Mouse (Mus musculus) hindbrain, embryonic 16.5 days (tissue): ENCODE results near the gene Col4a3bp. TPM values are rescaled to one million over a fixed set of nuclear protein-coding genes. Genes with fewer than 3 reads are reported as not detected.

Experiments used
- ATAC-seq: fragments of 200-750 bp; cut with Nextera tagmentation; 2 replicates; pipeline ENCODE4 v1.8.0; 2017; ENCODE audit warnings: moderate TSS enrichment, moderate library complexity
- H3K27ac ChIP-seq: fragments of 300-500 bp; sonication (generic); 2 replicates; pipeline ENCODE4 v1.5.1; 2014; ENCODE audit warnings: low read depth, mild to moderate bottlenecking, control low read depth, low read length, moderate library complexity
- H3K27me3 ChIP-seq: fragments of 300-500 bp; sonication (generic); replicated peaks from 2 replicates; pipeline ENCODE4 v1.6.1; 2014; ENCODE audit warnings: low read length; ENCODE audit not compliant: control insufficient read depth, insufficient read depth
- H3K36me3 ChIP-seq: fragments of 300-500 bp; sonication (generic); 2 replicates; pipeline ENCODE4 v1.6.1; 2014; ENCODE audit warnings: mild to moderate bottlenecking, low read length, moderate library complexity, mixed read lengths; ENCODE audit not compliant: control insufficient read depth, insufficient read depth
- H3K4me1 ChIP-seq: fragments of 300-500 bp; sonication (generic); 2 replicates; pipeline ENCODE4 v1.6.1; 2014; ENCODE audit warnings: low read depth, low read length; ENCODE audit not compliant: control insufficient read depth, insufficient read depth
- H3K4me2 ChIP-seq: fragments of 300-500 bp; sonication (generic); 2 replicates; pipeline ENCODE4 v1.6.1; 2014; ENCODE audit warnings: mild to moderate bottlenecking, low read length, control low read depth, moderate library complexity
- H3K4me3 ChIP-seq: fragments of 300-500 bp; sonication (generic); 2 replicates; pipeline ENCODE4 v1.5.1; 2014; ENCODE audit warnings: mild to moderate bottlenecking, low read length, control low read depth, moderate library complexity
- H3K9ac ChIP-seq: fragments of 300-500 bp; sonication (generic); 2 replicates; pipeline ENCODE4 v1.6.1; 2014; ENCODE audit warnings: low read depth, mild to moderate bottlenecking, control low read depth, low read length, moderate library complexity
- H3K9me3 ChIP-seq: fragments of 300-500 bp; sonication (generic); 2 replicates; pipeline ENCODE4 v1.6.1; 2014; ENCODE audit warnings: mild to moderate bottlenecking, low read length, moderate library complexity; ENCODE audit not compliant: control insufficient read depth
- WGBS: fragments of 180-500 bp; shearing (Covaris S2); extraction: QIAGEN DNeasy Blood & Tissue Kit; methylation state at CpG from one replicate; pipeline ENCODE4 v1.1.7; 2014; 5-methylcytosine and 5-hydroxymethylcytosine counted together
- polyA plus RNA-seq: library from polyadenylated mRNA; unstranded; fragments of >200 nt; fragmentation: Nextera tagmentation; extraction: Ambion mirVana; gene quantifications from 2 replicates; pipeline ENCODE4 v1.2.1, GENCODE M21; 2015

The Col4a3bp gene
- polyA plus RNA-seq, 1 experiment from 2014 or later, result 7.5 TPM

GRCm38 (mm10) chr13:96547941-96548340, 5.5 kb downstream of the Col4a3bp start:
- Histone ChIP-seq H3K4me3 (no peak overlapping the region), H3K4me1 (peaks cover 3% of the 10 kb centered on the region; the same call in 1 of the 2 replicates), H3K4me2 (no peak overlapping the region), H3K9ac (no peak overlapping the region), H3K36me3 (no peaks in the 10 kb centered on the region), H3K27me3 (no peaks in the 10 kb centered on the region), H3K27ac (no peak overlapping the region), H3K9me3 (no peaks in the 10 kb centered on the region)
- no peak for ATAC-seq
- 62% methylated on average over 4 of the region's 4 CpGs for WGBS

GRCm38 (mm10) chr13:96555099-96555498, 12.7 kb downstream of the Col4a3bp start:
- Histone ChIP-seq H3K27me3 (no peaks in the 10 kb centered on the region), H3K4me2 (no peak overlapping the region), H3K4me1 (no peaks in the 10 kb centered on the region), H3K27ac (no peak overlapping the region), H3K9ac (no peak overlapping the region), H3K36me3 (no peaks in the 10 kb centered on the region), H3K9me3 (no peaks in the 10 kb centered on the region), H3K4me3 (no peak overlapping the region)
- WGBS, result 94% methylated on average over 3 of the region's 3 CpGs
- no peak for ATAC-seq

GRCm38 (mm10) chr13:96567977-96568376, 25.6 kb downstream of the Col4a3bp start:
- 53% methylated on average over 6 of the region's 6 CpGs for WGBS
- Histone ChIP-seq H3K9me3 (no peaks in the 10 kb centered on the region), H3K9ac (no peak overlapping the region), H3K4me3 (no peak overlapping the region), H3K27ac (no peak overlapping the region), H3K36me3 (no peaks in the 10 kb centered on the region), H3K4me1 (no peaks in the 10 kb centered on the region), H3K4me2 (no peak overlapping the region), H3K27me3 (no peaks in the 10 kb centered on the region)
- no peak for ATAC-seq

GRCm38 (mm10) chr13:96570313-96571015, 28.0 kb downstream of the Col4a3bp start:
- Histone ChIP-seq H3K4me1 (no peaks in the 10 kb centered on the region), H3K9ac (no peak overlapping the region), H3K4me2 (no peak overlapping the region), H3K4me3 (no peak overlapping the region), H3K36me3 (no peaks in the 10 kb centered on the region), H3K9me3 (no peaks in the 10 kb centered on the region), H3K27me3 (no peaks in the 10 kb centered on the region), H3K27ac (no peak overlapping the region)
- ATAC-seq, result no peak
- WGBS, result 72% methylated on average over 10 of the region's 10 CpGs

- 67% methylated on average over 6 of the region's 6 CpGs for WGBS
Observed at GRCm38 (mm10) chr13:96571016-96571361, 28.6 kb downstream of the Col4a3bp start.

GRCm38 (mm10) chr13:96574170-96574569, 31.8 kb downstream of the Col4a3bp start:
- H3K4me3 ChIP-seq, result no peak overlapping the region
- H3K36me3 ChIP-seq, result no peaks in the 10 kb centered on the region
- ATAC-seq, result no peak
- no peak overlapping the region for H3K27ac ChIP-seq
- no peaks in the 10 kb centered on the region for H3K9me3 ChIP-seq
- H3K9ac ChIP-seq, result no peak overlapping the region
- H3K4me2 ChIP-seq, result no peak overlapping the region
- no peaks in the 10 kb centered on the region for H3K4me1 ChIP-seq
- 92% methylated on average over 2 of the region's 2 CpGs for WGBS
- H3K27me3 ChIP-seq, result no peaks in the 10 kb centered on the region

More at GRCm38 (mm10) chr13:96571016-96571361, 28.6 kb downstream of the Col4a3bp start:
- Histone ChIP-seq H3K9me3 (no peaks in the 10 kb centered on the region), H3K4me2 (no peak overlapping the region), H3K9ac (no peak overlapping the region), H3K36me3 (no peaks in the 10 kb centered on the region), H3K4me3 (no peak overlapping the region), H3K27me3 (no peaks in the 10 kb centered on the region), H3K4me1 (no peaks in the 10 kb centered on the region), H3K27ac (no peak overlapping the region)
- no peak for ATAC-seq

GRCm38 (mm10) chr13:96579104-96579503, 36.7 kb downstream of the Col4a3bp start:
- H3K4me1 ChIP-seq, result no peaks in the 10 kb centered on the region
- H3K9ac ChIP-seq, result no peak overlapping the region
- WGBS, result 90% methylated on average over 2 of the region's 2 CpGs
- H3K9me3 ChIP-seq, result no peaks in the 10 kb centered on the region
- ATAC-seq, result no peak
- no peaks in the 10 kb centered on the region for H3K36me3 ChIP-seq
- no peak overlapping the region for H3K4me3 ChIP-seq
- H3K27me3 ChIP-seq, result no peaks in the 10 kb centered on the region
- no peak overlapping the region for H3K27ac ChIP-seq
- no peak overlapping the region for H3K4me2 ChIP-seq

GRCm38 (mm10) chr13:96579979-96580378, 37.6 kb downstream of the Col4a3bp start:
- Histone ChIP-seq H3K27me3 (no peaks in the 10 kb centered on the region), H3K9me3 (no peaks in the 10 kb centered on the region), H3K4me2 (no peak overlapping the region), H3K27ac (no peak overlapping the region), H3K36me3 (no peaks in the 10 kb centered on the region), H3K4me1 (no peaks in the 10 kb centered on the region), H3K9ac (no peak overlapping the region), H3K4me3 (no peak overlapping the region)
- WGBS, result 71% methylated on average over 1 of the region's 1 CpGs
- ATAC-seq, result no peak

GRCm38 (mm10) chr13:96584201-96584600, 41.8 kb downstream of the Col4a3bp start:
- Histone ChIP-seq H3K36me3 (no peaks in the 10 kb centered on the region), H3K27me3 (no peaks in the 10 kb centered on the region), H3K27ac (no peak overlapping the region), H3K4me3 (no peak overlapping the region), H3K9ac (no peak overlapping the region), H3K4me2 (no peak overlapping the region), H3K9me3 (no peaks in the 10 kb centered on the region), H3K4me1 (no peaks in the 10 kb centered on the region)
- 93% methylated on average over 2 of the region's 2 CpGs for WGBS
- ATAC-seq, result no peak
